ENCODE assay signal across 16 mouse cellular contexts in genomic region chr4:134315470-134315869, GRCm38 (mm10). TPM values are rescaled to one million over a fixed set of nuclear protein-coding genes. Genes with fewer than 3 reads are reported as not detected.
DNase-seq lines count a peak whose midpoint lies in the region; ATAC-seq and TF ChIP-seq lines count a peak whose summit lies in the region.
"Had no signal": no experiment of that assay in that cellular context is flagged by ENCODE, and none has a peak within 500 bp of the region (broad histone marks: within the 10 kb centered on the region; RNA-seq: fewer than 3 reads in every experiment).

No protein-coding gene starts in this region.

- H3K36me3 ChIP-seq in heart, adult 2 months (ENCODE audit: control insufficient read depth, insufficient read depth, low read length): 0 out of 2 replicates have a peak, but pooled peaks cover 2% of the 10 kb centered on the region
- H3K36me3 ChIP-seq in testis, adult 2 months (ENCODE audit: control insufficient read depth, insufficient read depth, low read length): no peaks in the 10 kb centered on the region
- peaks cover 10% of the 10 kb centered on the region; the same call in 1 of the 2 replicates for H3K36me3 ChIP-seq in heart, embryonic 16.5 days (ENCODE audit: control insufficient read depth, insufficient read depth)
- H3K36me3 ChIP-seq: hindbrain, embryonic 15.5 days had no signal

- TF ChIP-seq POLR2A in heart, adult 2 months (IDR thresholded peaks at IDR 0.05; ENCODE audit: insufficient read depth, low read depth, low read length): no peak; the same call in 1 of the 2 replicates
- no peak for TF ChIP-seq POLR2A in testis, adult 2 months (IDR thresholded peaks at IDR 0.05; ENCODE audit: control insufficient read depth, low read depth, low read length)

- intact Hi-C loops in heart, adult 2 months (cut with DNase I): loop anchor here (1.0 to 2.0 kb wide), 2 partner anchors 15 to 41 kb away; no protein-coding TSS in a partner anchor
- intact Hi-C loops in heart, postnatal 36 days (cut with DNase I): loop anchor here (2.0 kb wide), 2 partner anchors 15 to 41 kb away; no protein-coding TSS in a partner anchor
- intact Hi-C loops in left cerebral cortex, postnatal 10 days (cut with DNase I): no loop called here

- H3K27me3 ChIP-seq in heart, adult 2 months (ENCODE audit: control insufficient read depth, insufficient read depth, low read length): no peaks in the 10 kb centered on the region
- H3K27me3 ChIP-seq in testis, adult 2 months (ENCODE audit: control insufficient read depth, insufficient read depth, low read length): no peaks in the 10 kb centered on the region
- H3K27me3 ChIP-seq in heart, embryonic 16.5 days (ENCODE audit: control insufficient read depth, insufficient read depth, low read length): no peaks in the 10 kb centered on the region
- H3K27me3 ChIP-seq: hindbrain, embryonic 15.5 days had no signal

- H3K4me3 ChIP-seq in heart, adult 2 months: peak overlapping the region; percentile 50
- H3K4me3 ChIP-seq in testis, adult 2 months (ENCODE audit: control insufficient read depth, low read depth, low read length): peak overlapping the region; percentile 55
- peak overlapping the region; percentile 59 for H3K4me3 ChIP-seq in heart, embryonic 16.5 days (ENCODE audit: low read length)
- H3K4me3 ChIP-seq: hindbrain, embryonic 15.5 days; megakaryocyte, embryonic 14.5 days had no signal

- TF ChIP-seq EP300 in heart, adult 2 months (IDR thresholded peaks at IDR 0.05; ENCODE audit: insufficient read depth, low read depth, low read length): 0 out of 2 replicates have a peak, but pooled peaks have one; percentile 48

- peak overlapping the region; percentile 89 for H3K27ac ChIP-seq in heart, adult 2 months
- no peak overlapping the region for H3K27ac ChIP-seq in testis, adult 2 months (ENCODE audit: control insufficient read depth, insufficient read depth, low read depth, low read length)
- H3K27ac ChIP-seq in heart, embryonic 16.5 days (ENCODE audit: low read length): peak overlapping the region; percentile 96
- H3K27ac ChIP-seq: hindbrain, embryonic 15.5 days had no signal

- H3K4me1 ChIP-seq in heart, adult 2 months (ENCODE audit: control insufficient read depth, insufficient read depth, low read length): no peaks in the 10 kb centered on the region
- peaks cover 13% of the 10 kb centered on the region for H3K4me1 ChIP-seq in testis, adult 2 months (ENCODE audit: control insufficient read depth, insufficient read depth, low read length)
- H3K4me1 ChIP-seq in heart, embryonic 16.5 days (ENCODE audit: control insufficient read depth, insufficient read depth, low read length): peaks cover 32% of the 10 kb centered on the region
- H3K4me1 ChIP-seq: hindbrain, embryonic 15.5 days had no signal

- peak in 1 of 2 experiments; percentile 58 for DNase-seq in heart, adult 2 months
- no peak for DNase-seq in heart, postnatal 36 days
- DNase-seq in testis, postnatal 14 days (ENCODE audit: low spot score): no peak
- DNase-seq in left cerebral cortex, postnatal 10 days (ENCODE audit: extremely low spot score in 1 of 2, low spot score in 2 of 2): no peak
- no peak for DNase-seq in spleen, adult 12 weeks (ENCODE audit: low spot score)
- DNase-seq: cerebellum, adult 9-10 months; embryo, embryonic 11 days; kidney, adult 8-10 months; liver, postnatal 0 days had no signal

- WGBS in heart, adult 2 months: 30% methylated on average over 9 of the region's 9 CpGs
- WGBS in heart, embryonic 16.5 days: 22% methylated on average over 9 of the region's 9 CpGs

- peak overlapping the region; percentile 80 for H3K9ac ChIP-seq in heart, adult 2 months (ENCODE audit: low read depth, low read length)
- peak overlapping the region; percentile 78 for H3K9ac ChIP-seq in heart, embryonic 16.5 days (ENCODE audit: low read length)
- H3K9ac ChIP-seq: hindbrain, embryonic 15.5 days; liver, postnatal 0 days had no signal

- no peaks in the 10 kb centered on the region for H3K79me2 ChIP-seq in heart, adult 2 months (replicated peaks; ENCODE audit: control insufficient read depth, insufficient read depth, low read length)

- TF ChIP-seq CTCF in heart, adult 2 months (IDR thresholded peaks at IDR 0.05): no peak
- TF ChIP-seq CTCF in testis, adult 2 months (IDR thresholded peaks at IDR 0.05; ENCODE audit: control insufficient read depth, insufficient read depth, insufficient replicate concordance, low read depth, low read length): no peak

- peaks cover 4% of the 10 kb centered on the region for H3K9me3 ChIP-seq in heart, embryonic 16.5 days (replicated peaks; ENCODE audit: control insufficient read depth, low read length)
- H3K9me3 ChIP-seq: hindbrain, embryonic 15.5 days had no signal

- peak overlapping the region; percentile 71 for H3K4me2 ChIP-seq in heart, embryonic 16.5 days (ENCODE audit: low read depth, low read length)
- H3K4me2 ChIP-seq: hindbrain, embryonic 15.5 days had no signal

- ATAC-seq in heart, embryonic 16.5 days (replicated peaks; ENCODE audit: extremely low read depth, insufficient read depth, low FRiP score): peak; percentile 89
- ATAC-seq: liver, postnatal 0 days had no signal

RNA-seq across cellular contexts. Expression of gene Trim63, which starts 0.6 kb away (rescaled TPM):
- 100 to 1,000 TPM; 209 to 210 TPM for total RNA-seq in heart, adult 2 months (2021)
- 142 and 215 TPM in 2 replicates for polyA plus RNA-seq in heart, adult 2 months (2012; rRNA removed)
- 100 to 1,000 TPM; 234 to 314 TPM for total RNA-seq in heart, postnatal 36 days (2021)
- polyA plus RNA-seq in testis, adult 2 months (2012; rRNA removed): 1.6 and 1.8 TPM in 2 replicates
- 175 and 177 TPM in 2 replicates for polyA plus RNA-seq in heart, embryonic 16.5 days (2015; fragmentation: Nextera tagmentation; extraction: Ambion mirVana)
- total RNA-seq in left cerebral cortex, postnatal 10 days (2021): under 1 TPM; 0.66 to 0.87 TPM

RNA-seq across cellular contexts. Expression of gene Slc30a2, which starts 27.5 kb away (rescaled TPM):
- under 1 TPM; 0.45 to 0.65 TPM for total RNA-seq in heart, adult 2 months (2021)
- 0.12 and 0.35 TPM in 2 replicates for polyA plus RNA-seq in heart, adult 2 months (2012; rRNA removed)
- total RNA-seq in heart, postnatal 36 days (2021): under 1 TPM; 0.35 to 0.50 TPM
- polyA plus RNA-seq in testis, adult 2 months (2012; rRNA removed): 19.1 and 21.3 TPM in 2 replicates
- polyA plus RNA-seq in heart, embryonic 16.5 days (2015; fragmentation: Nextera tagmentation; extraction: Ambion mirVana): 0.21 and 0.42 TPM in 2 replicates
- total RNA-seq in left cerebral cortex, postnatal 10 days (2021): not detected
- total RNA-seq: layer of hippocampus, postnatal 10 days; left cerebral cortex, postnatal 36 days had no signal
- polyA plus RNA-seq: C2C12; liver, postnatal 0 days had no signal

RNA-seq across cellular contexts. Expression of gene Pdik1l, which starts 27.8 kb away (rescaled TPM):
- total RNA-seq in heart, adult 2 months (2021): 1 to 10 TPM; 5.3 to 7.6 TPM
- 1.00 and 4.0 TPM in 2 replicates for polyA plus RNA-seq in heart, adult 2 months (2012; rRNA removed)
- 1 to 10 TPM; 7.9 to 8.2 TPM for total RNA-seq in heart, postnatal 36 days (2021)
- polyA plus RNA-seq in testis, adult 2 months (2012; rRNA removed): 6.2 and 6.4 TPM in 2 replicates
- 13.0 and 13.9 TPM in 2 replicates for polyA plus RNA-seq in heart, embryonic 16.5 days (2015; fragmentation: Nextera tagmentation; extraction: Ambion mirVana)
- total RNA-seq in left cerebral cortex, postnatal 10 days (2021): 10 to 100 TPM; 26.1 to 26.2 TPM

Comparison
In these comparisons a context has a peak if more than half of its experiments do, and no peak if none do; other contexts are left out.
1. RNA of gene Trim63, which starts 0.6 kb away (total RNA-seq): 234 to 314 TPM in heart, postnatal 36 days and 209 to 210 TPM in heart, adult 2 months; 0.66 to 0.87 TPM in left cerebral cortex, postnatal 10 days; every median in the first group is over 100 times any median in the second.
2. Peak in every context shown above with its lines, with median percentiles within 50 percentile points of each other: H3K4me3 ChIP-seq.